Mouse (Mus musculus): ENCODE results near the gene Mylk2. TPM values are rescaled to one million over a fixed set of nuclear protein-coding genes. Genes with fewer than 3 reads are reported as not detected.

The Mylk2 gene
- total and polyA plus RNA-seq, 3 experiments = not detected

DNA sequence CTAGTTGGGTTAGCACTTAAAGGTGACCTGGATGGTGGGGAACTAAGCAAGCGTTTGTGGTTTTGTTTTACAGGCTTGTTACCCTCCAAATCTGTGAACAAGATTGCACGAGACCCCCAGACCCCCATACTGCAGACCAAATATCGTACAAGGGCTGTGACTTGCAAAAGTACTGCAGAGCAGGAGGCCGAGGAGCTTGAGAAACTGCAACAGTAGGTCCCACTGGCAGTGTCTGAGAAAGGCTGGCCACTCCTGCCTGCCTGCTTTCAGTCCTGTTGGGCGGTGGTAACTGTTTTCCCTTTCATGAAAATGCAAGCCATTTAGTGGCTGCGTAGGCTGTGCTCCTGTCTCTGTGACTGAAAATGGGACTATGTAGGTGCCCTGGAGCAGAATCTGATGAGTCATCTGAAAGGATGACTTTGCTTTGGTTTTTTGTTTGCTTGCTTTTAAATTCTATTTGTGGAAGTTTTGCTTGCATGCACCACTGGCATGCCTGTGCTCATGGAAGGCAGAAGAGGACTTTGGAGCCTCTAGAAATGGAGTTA lies 27.0 kb upstream of the Mylk2 start:
- no peak for DNase-seq (ENCODE audit: low read depth, low spot score)
- no peaks in the 10 kb centered on the region for H3K79me2 ChIP-seq (ENCODE audit: control insufficient read depth, insufficient read depth, low read length, poor library complexity)
- no peaks in the 10 kb centered on the region for H3K9me3 ChIP-seq (replicated peaks; ENCODE audit: insufficient read depth, low read length)
- H3K4me1 ChIP-seq (ENCODE audit: control insufficient read depth in 1 of 2, insufficient read depth in 2 of 2, low read length in 2 of 2) = no peaks in the 10 kb centered on the region
- H3K27ac ChIP-seq (ENCODE audit: control insufficient read depth, low read depth, low read length) = no peak overlapping the region
- no peaks in the 10 kb centered on the region for H3K27me3 ChIP-seq (ENCODE audit: control insufficient read depth in 1 of 2, insufficient read depth in 2 of 2, low read length in 2 of 2)
- H3K9ac ChIP-seq (ENCODE audit: control insufficient read depth, low read depth, low read length, poor library complexity, severe bottlenecking) = no peak overlapping the region
- TF ChIP-seq KAT2A (conservative IDR thresholded peaks at IDR 0.05; ENCODE audit: low read depth, low read length) (no peak), JUND (IDR thresholded peaks at IDR 0.05; ENCODE audit: low read depth, low read length) (no peak), POLR2AphosphoS5 (IDR thresholded peaks at IDR 0.05; ENCODE audit: borderline replicate concordance, low read depth, low read length) (no peak), USF1 (IDR thresholded peaks at IDR 0.05; ENCODE audit: low read depth, low read length) (no peak), ELF1 (IDR thresholded peaks at IDR 0.05; ENCODE audit: low read depth, low read length) (no peak), USF2 (IDR thresholded peaks at IDR 0.05; ENCODE audit: borderline replicate concordance in 1 of 2, insufficient read depth in 1 of 2, low read depth in 1 of 2, low read length in 2 of 2) (no peak), TAL1 (IDR thresholded peaks at IDR 0.05; ENCODE audit: low read length) (no peak), GATA1 (IDR thresholded peaks at IDR 0.05; ENCODE audit: low read depth, low read length) (no peak), UBTF (IDR thresholded peaks at IDR 0.05; ENCODE audit: borderline replicate concordance, insufficient read depth, low read depth, low read length) (no peak), SMC3 (IDR thresholded peaks at IDR 0.05; ENCODE audit: low read depth, low read length) (no peak), CHD1 (IDR thresholded peaks at IDR 0.05; ENCODE audit: low read depth, low read length) (no peak), POLR2A (IDR thresholded peaks at IDR 0.05; ENCODE audit: control insufficient read depth in 1 of 2, insufficient read depth in 1 of 2, low read depth in 1 of 2, low read length in 2 of 2, poor library complexity in 1 of 2) (no peak)
- peaks cover 0 to 52% of the 10 kb centered on the region in 2 experiments; a peak in 2 of 4 replicates for H3K36me3 ChIP-seq (ENCODE audit: control insufficient read depth in 1 of 2, insufficient read depth in 2 of 2, low read length in 2 of 2)
- no peak overlapping the region for H3K4me3 ChIP-seq (ENCODE audit: control insufficient read depth in 1 of 2, insufficient read depth in 1 of 2, low read depth in 2 of 2, low read length in 2 of 2)

DNA sequence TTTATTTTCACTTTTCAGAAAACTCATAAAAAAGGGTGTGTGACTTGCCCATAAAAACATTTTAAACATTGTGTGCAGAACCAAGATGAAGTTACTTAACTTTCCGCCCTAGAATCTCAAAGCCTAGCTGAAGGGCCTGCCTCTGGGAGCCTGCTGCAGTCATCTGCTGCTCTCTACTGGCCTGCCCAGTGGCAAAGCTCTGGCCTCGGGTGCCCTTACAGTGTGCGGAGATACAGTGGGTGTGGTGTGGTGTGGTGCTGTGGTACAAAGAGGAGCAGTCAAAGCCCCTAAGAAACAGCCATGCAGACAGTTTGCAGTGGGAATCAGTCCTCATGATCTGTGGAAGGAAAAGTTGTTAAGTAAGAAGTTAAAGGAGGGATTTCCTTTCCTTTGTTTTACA lies 23.9 kb upstream of the Mylk2 start:
- Histone ChIP-seq H3K27ac (ENCODE audit: control insufficient read depth, low read depth, low read length) (no peak overlapping the region), H3K4me1 (ENCODE audit: control insufficient read depth in 1 of 2, insufficient read depth in 2 of 2, low read length in 2 of 2) (no peaks in the 10 kb centered on the region), H3K79me2 (ENCODE audit: control insufficient read depth, insufficient read depth, low read length, poor library complexity) (no peaks in the 10 kb centered on the region), H3K36me3 (ENCODE audit: control insufficient read depth in 1 of 2, insufficient read depth in 2 of 2, low read length in 2 of 2) (peaks cover 0 to 33% of the 10 kb centered on the region in 2 experiments; a peak in 2 of 4 replicates), H3K9ac (ENCODE audit: control insufficient read depth, low read depth, low read length, poor library complexity, severe bottlenecking) (no peak overlapping the region), H3K27me3 (ENCODE audit: control insufficient read depth in 1 of 2, insufficient read depth in 2 of 2, low read length in 2 of 2) (no peaks in the 10 kb centered on the region), H3K4me3 (ENCODE audit: control insufficient read depth in 1 of 2, insufficient read depth in 1 of 2, low read depth in 2 of 2, low read length in 2 of 2) (no peak overlapping the region), H3K9me3 (replicated peaks; ENCODE audit: insufficient read depth, low read length) (no peaks in the 10 kb centered on the region)
- DNase-seq (ENCODE audit: low read depth, low spot score) = no peak
- no peak for TF ChIP-seq KAT2A (conservative IDR thresholded peaks at IDR 0.05; ENCODE audit: low read depth, low read length)
- no peak for TF ChIP-seq MAZ (IDR thresholded peaks at IDR 0.05; ENCODE audit: low read depth, low read length)

DNA sequence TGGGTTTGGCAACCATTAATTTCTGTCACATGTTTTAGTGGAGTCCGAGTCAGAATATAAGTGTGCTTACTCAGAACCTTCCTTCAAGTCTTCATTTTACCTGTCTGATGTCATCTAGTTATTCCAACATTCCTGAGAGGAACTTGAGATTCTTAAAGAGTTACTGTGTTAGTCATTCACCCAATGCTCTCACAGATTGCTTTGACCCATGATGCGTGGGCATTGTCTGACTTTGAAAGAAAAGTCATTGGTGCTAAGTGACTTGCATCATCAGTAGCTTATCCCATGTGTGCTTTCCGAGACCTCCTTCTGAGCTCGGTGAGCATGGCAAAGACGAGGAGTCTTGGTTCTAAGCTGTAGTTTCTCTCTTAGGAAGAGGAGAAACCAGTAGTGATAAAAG lies 22.4 kb upstream of the Mylk2 start:
- TF ChIP-seq BHLHE40 (IDR thresholded peaks at IDR 0.05; ENCODE audit: borderline replicate concordance, low read depth, low read length) (no peak), POLR2A (IDR thresholded peaks at IDR 0.05; ENCODE audit: control insufficient read depth in 1 of 2, insufficient read depth in 1 of 2, low read depth in 1 of 2, low read length in 2 of 2, poor library complexity in 1 of 2) (no peak), HCFC1 (IDR thresholded peaks at IDR 0.05; ENCODE audit: low read depth, low read length) (no peak), NELFE (IDR thresholded peaks at IDR 0.05; ENCODE audit: low read depth, low read length) (no peak), ZNF384 (IDR thresholded peaks at IDR 0.05; ENCODE audit: low read depth, low read length) (no peak), CHD1 (IDR thresholded peaks at IDR 0.05; ENCODE audit: low read depth, low read length) (no peak), MXI1 (IDR thresholded peaks at IDR 0.05; ENCODE audit: low read depth, low read length) (no peak), MYC (IDR thresholded peaks at IDR 0.05; ENCODE audit: low read depth, low read length) (no peak), CHD2 (IDR thresholded peaks at IDR 0.05; ENCODE audit: low read length) (no peak), TCF12 (IDR thresholded peaks at IDR 0.05; ENCODE audit: low read depth, low read length) (no peak), CTCF (IDR thresholded peaks at IDR 0.05 in 2 of 3, conservative IDR thresholded peaks at IDR 0.05 in 1 of 3; ENCODE audit: control insufficient read depth in 1 of 3, insufficient read depth in 1 of 3, low read depth in 2 of 3, low read length in 3 of 3, poor library complexity in 1 of 3, severe bottlenecking in 1 of 3) (no peak), MEF2A (IDR thresholded peaks at IDR 0.05; ENCODE audit: extremely low read depth, insufficient replicate concordance, low read depth, low read length, poor library complexity, severe bottlenecking) (no peak)
- no peaks in the 10 kb centered on the region for H3K9me3 ChIP-seq (replicated peaks; ENCODE audit: insufficient read depth, low read length)
- no peak overlapping the region for H3K9ac ChIP-seq (ENCODE audit: control insufficient read depth, low read depth, low read length, poor library complexity, severe bottlenecking)
- H3K4me1 ChIP-seq (ENCODE audit: control insufficient read depth in 1 of 2, insufficient read depth in 2 of 2, low read length in 2 of 2) = no peaks in the 10 kb centered on the region
- no peak for DNase-seq (ENCODE audit: low read depth, low spot score)
- no peaks in the 10 kb centered on the region for H3K79me2 ChIP-seq (ENCODE audit: control insufficient read depth, insufficient read depth, low read length, poor library complexity)
- H3K4me3 ChIP-seq (ENCODE audit: control insufficient read depth in 1 of 2, insufficient read depth in 1 of 2, low read depth in 2 of 2, low read length in 2 of 2) = no peak overlapping the region
- H3K27me3 ChIP-seq (ENCODE audit: control insufficient read depth in 1 of 2, insufficient read depth in 2 of 2, low read length in 2 of 2) = no peaks in the 10 kb centered on the region
- peaks cover 0 to 26% of the 10 kb centered on the region in 2 experiments; a peak in 2 of 4 replicates for H3K36me3 ChIP-seq (ENCODE audit: control insufficient read depth in 1 of 2, insufficient read depth in 2 of 2, low read length in 2 of 2)
- H3K27ac ChIP-seq (ENCODE audit: control insufficient read depth, low read depth, low read length) = no peak overlapping the region
